Comparison of ENCODE assay signal across 8 mouse cellular contexts in genomic region chr5:14025205-14026124, GRCm38 (mm10). TPM values are rescaled to one million over a fixed set of nuclear protein-coding genes. Genes with fewer than 3 reads are reported as not detected.
DNase-seq lines count a peak whose midpoint lies in the region; ATAC-seq lines count a peak whose summit lies in the region.

Gene Sema3e, plus strand, starts transcription at chr5:14025276.

- WGBS in liver, embryonic 13.5 days (ENCODE audit: insufficient replicate concordance) = 2% methylated on average over 46 of the region's 47 CpGs
- under 1% methylated on average over 47 of the region's 47 CpGs for WGBS in neural tube, embryonic 12.5 days

- 0 out of 2 replicates have a peak, but pooled peaks cover 4% of the 10 kb centered on the region for H3K4me1 ChIP-seq in liver, embryonic 13.5 days (replicated peaks)
- peaks cover 8% of the 10 kb centered on the region; the same call in 1 of the 2 replicates for H3K4me1 ChIP-seq in neural tube, embryonic 12.5 days

- H3K4me3 ChIP-seq in liver, embryonic 13.5 days (replicated peaks) = peak within 1 kb of the TSS; percentile 44
- H3K4me3 ChIP-seq in neural tube, embryonic 12.5 days = peak within 1 kb of the TSS; percentile 53

- ATAC-seq in liver, embryonic 13.5 days (ENCODE audit: low read depth) = no peak; the same call in 1 of the 2 replicates
- peak; percentile 85 for ATAC-seq in neural tube, embryonic 12.5 days (ENCODE audit: low FRiP score, low read depth)

- no peaks in the 10 kb centered on the region for H3K36me3 ChIP-seq in liver, embryonic 13.5 days
- no peaks in the 10 kb centered on the region for H3K36me3 ChIP-seq in neural tube, embryonic 12.5 days

- H3K4me2 ChIP-seq in liver, embryonic 13.5 days = peak within 1 kb of the TSS; percentile 58
- H3K4me2 ChIP-seq in neural tube, embryonic 12.5 days (replicated peaks) = peak within 1 kb of the TSS; percentile 90

- DNase-seq in gastrocnemius, postnatal 14 days = peak; percentile 14
- no peak for DNase-seq in gastrocnemius, adult 8-10 months (ENCODE audit: low spot score in 2 of 2)
- peak; percentile 63 for DNase-seq in embryo, embryonic 9.5 days (ENCODE audit: extremely low spot score)
- DNase-seq in heart, postnatal 10 days = peak; percentile 10 to 23
- DNase-seq in kidney, postnatal 36 days = peak; percentile 6 to 28
- no peak for DNase-seq in liver, embryonic 13.5 days
- peak; percentile 19 to 20 for DNase-seq in urinary bladder, postnatal 36 days (ENCODE audit: low spot score in 2 of 2)

- intact Hi-C loops in gastrocnemius, postnatal 14 days (cut with DNase I; ENCODE audit: low total_unique reads) = no loop called here
- intact Hi-C loops in heart, postnatal 10 days (cut with DNase I) = no loop called here

- no peak within 1 kb of the TSS for H3K9ac ChIP-seq in liver, embryonic 13.5 days
- H3K9ac ChIP-seq in neural tube, embryonic 12.5 days = peak within 1 kb of the TSS; percentile 56

- peaks cover 14% of the 10 kb centered on the region for H3K27me3 ChIP-seq in liver, embryonic 13.5 days
- H3K27me3 ChIP-seq in neural tube, embryonic 12.5 days (replicated peaks) = 0 out of 2 replicates have a peak, but pooled peaks cover 6% of the 10 kb centered on the region

- H3K9me3 ChIP-seq in liver, embryonic 13.5 days (replicated peaks) = no peaks in the 10 kb centered on the region
- no peaks in the 10 kb centered on the region for H3K9me3 ChIP-seq in neural tube, embryonic 12.5 days

- H3K27ac ChIP-seq in liver, embryonic 13.5 days = no peak within 1 kb of the TSS
- H3K27ac ChIP-seq in neural tube, embryonic 12.5 days = no peak within 1 kb of the TSS

RNA-seq across cellular contexts. Expression of gene Sema3e, which starts in this region (rescaled TPM):
- total RNA-seq in gastrocnemius, postnatal 14 days (2021) = under 1 TPM; 0.35 to 0.66 TPM
- under 1 TPM; 0.16 to 0.34 (median 0.24) TPM for total RNA-seq in gastrocnemius, adult 8-10 months (2022)
- under 1 TPM; 0.12 to 0.19 TPM for total RNA-seq in heart, postnatal 10 days (2021)
- polyA plus RNA-seq in liver, embryonic 13.5 days (2015; fragmentation: Nextera tagmentation; extraction: Ambion mirVana) = 0.06 TPM in 2 replicates
- 2.7 and 2.8 TPM in 2 replicates for polyA plus RNA-seq in neural tube, embryonic 12.5 days (2016; fragmentation: Nextera tagmentation; extraction: Ambion mirVana)

Comparison
In these comparisons a context has a peak if more than half of its experiments do, and no peak if none do; other contexts are left out.
1. Peak in DNase-seq in gastrocnemius, postnatal 14 days; RNA of the gene not detected or under 1 TPM.
2. Peak in DNase-seq in heart, postnatal 10 days; RNA of the gene not detected or under 1 TPM.
3. DNase-seq: peak in embryo, embryonic 9.5 days (single experiment), kidney, postnatal 36 days (2 of 2) and urinary bladder, postnatal 36 days (2 of 2); none in gastrocnemius, adult 8-10 months (0 of 2) and liver, embryonic 13.5 days (single experiment).